Mouse (Mus musculus): ENCODE data around the gene Armc6.

Armc6 gene

DNA sequence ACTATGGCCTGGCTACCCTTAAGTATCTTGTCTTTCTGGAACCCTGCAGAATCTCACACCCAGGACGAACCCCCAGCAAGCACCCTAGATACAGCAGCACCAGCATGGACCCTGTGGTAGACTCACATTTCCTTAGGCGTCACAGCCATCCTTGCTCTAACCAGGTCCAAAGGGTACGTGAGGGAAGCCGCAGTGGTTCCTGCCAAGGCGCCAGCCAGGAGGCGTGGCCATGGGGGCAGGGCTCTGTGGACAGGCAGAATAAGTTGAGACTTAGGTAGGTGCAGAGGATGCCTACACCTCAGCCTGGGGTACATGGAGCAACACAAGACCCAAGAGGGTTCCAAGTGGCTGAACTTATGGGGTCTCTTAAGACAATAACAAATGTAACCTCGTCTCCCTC lies 45.6 kb downstream of the Armc6 start:
- DNase-seq: peak; percentile 94

DNA sequence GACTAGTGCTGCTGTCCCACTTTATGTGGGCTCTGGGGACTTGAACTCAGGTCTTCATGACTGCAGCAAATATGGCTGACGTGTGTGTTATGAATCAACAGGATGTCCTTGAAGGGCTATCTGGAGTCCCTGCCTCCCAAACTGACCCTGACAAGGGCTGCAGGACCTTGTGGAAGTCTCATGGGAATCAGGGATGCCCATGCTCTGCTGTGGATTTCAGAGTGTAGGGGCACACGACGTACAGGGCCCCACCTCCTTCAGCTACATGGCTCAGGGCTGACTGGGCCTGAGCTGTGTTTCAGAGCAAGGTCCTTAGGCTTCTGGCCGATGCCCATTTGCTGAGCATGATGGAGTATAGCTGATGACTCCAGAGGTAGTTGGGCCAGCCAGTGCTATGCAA lies 51.1 kb downstream of the Armc6 start:
- no peak for DNase-seq

DNA sequence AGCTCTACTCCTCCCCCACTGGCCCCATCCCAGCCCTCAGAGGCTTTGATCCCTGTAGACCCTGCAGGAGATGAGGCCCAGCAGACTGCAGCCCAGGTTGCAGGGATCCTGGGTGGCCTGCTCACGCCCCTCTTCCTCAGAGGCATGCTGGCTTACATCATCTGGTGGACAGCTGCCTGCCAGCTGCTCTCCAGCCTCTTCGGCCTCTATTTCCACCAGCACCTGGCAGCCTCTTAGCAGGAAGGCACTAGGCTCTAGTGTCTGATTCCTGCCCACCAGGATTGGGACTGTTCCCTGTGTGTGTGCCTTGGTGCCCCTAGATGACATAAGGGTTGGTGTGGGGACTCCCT lies 52.4 kb downstream of the Armc6 start:
- no peak for DNase-seq

DNA sequence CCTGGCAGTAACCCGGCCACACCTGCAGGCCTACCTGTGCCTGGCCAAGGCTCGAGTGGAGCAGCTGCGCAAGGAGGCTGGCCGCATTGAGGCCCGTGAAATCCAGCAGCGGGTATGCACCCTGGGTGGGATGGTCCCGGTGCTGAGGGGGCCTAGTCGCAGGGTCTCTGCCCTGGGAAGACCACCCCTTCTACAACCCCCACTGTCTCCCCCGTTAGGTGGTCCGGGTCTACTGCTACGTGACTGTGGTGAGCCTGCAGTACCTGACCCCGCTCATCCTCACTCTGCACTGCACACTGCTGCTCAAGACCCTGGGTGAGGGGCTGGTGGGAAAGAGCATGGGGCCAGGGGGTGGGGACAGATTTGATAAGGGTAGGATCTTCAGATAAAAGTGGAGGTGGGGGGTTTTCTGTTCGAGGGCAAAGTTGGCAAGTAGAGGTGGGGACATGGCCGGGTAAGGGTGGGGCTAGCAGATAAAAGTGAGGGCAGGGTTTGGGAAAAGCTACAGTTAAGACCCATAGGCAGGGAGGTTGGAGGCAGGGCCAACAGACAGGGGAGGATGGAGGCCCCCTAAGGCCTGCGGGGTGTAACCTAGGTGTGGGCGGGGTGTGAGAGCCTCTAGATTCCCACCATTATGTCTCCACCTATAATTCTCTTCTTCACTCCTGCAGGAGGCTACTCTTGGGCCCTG lies 52.9 kb downstream of the Armc6 start:
- no peak for DNase-seq

DNA sequence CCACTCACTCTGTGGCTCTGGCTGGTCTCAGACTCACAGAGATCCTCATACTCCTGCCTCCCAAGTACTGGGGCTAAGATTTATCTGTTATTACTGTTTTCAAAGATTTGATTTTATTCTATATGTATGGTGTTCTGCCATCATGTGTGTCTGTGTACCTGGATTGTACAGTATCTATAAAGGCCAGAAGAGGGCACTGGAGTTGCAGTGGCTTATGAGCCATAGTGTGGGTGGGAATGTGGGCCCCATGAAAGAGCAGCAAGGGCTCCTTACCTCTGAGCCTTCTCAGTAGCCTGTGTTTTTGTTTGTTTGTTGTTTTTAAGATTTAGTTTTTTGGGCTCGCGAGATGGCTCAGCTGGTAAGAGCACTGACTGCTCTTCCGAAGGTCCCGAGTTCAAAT lies 55.2 kb downstream of the Armc6 start:
- no peak for DNase-seq

DNA sequence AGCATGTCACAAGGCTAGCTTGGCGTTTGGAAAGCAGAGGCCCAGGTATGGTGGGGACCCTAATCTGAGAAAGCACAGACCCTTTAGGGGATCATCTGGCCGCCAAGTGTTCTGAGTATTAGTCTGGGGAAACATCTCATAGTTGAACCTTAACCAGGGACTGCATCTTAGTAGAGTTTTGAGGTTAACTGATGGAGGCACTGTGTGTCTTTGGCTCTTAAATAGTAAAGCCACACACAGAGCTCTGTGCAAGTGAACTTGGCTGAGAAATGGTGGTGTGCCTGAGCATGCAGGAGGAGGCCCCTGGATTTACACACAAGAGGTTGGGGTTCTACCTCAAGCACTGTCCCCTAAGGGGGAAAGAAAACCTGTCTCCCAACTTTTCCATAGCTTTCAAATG lies 56.0 kb downstream of the Armc6 start:
- no peak for DNase-seq

DNA sequence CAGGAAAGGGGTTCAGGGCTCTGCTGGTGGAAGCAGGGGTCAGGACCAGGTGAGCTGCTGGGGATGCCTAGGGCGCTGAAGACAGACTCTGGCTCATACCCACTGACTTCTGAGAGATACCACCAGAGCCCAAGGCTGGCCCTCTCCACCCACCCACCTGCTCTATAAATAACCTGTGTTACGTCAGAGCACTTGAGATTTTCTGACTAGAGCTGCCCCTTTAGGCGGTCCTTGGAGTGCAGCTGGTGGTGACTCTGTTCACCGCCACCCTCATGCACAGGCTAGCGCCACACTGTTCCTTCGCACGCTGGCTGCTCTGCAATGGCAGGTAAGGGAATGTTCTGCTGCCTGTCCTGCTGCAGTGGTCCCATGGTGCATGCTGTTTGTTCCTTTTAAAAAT lies 60.2 kb downstream of the Armc6 start:
- no peak for DNase-seq

DNA sequence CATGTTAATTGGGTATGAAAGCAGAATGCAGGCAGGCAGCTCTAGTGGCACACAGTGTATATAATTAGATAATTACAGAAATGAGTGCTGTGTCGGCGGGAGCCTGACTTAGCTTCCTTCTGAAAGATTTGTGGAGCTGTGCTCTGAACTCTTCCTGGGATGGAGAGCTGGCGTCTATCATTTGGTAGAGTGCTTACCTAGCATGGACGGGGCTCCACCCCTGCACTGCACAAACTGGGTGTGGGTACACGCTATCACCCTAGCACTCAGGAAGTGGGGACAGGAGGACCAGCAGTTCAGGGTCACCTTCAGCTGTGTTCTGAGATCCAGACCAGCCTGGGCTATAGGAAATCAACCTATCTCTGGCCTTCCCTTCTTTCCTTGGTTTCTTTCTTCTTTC lies 60.9 kb downstream of the Armc6 start:
- no peak for DNase-seq

DNA sequence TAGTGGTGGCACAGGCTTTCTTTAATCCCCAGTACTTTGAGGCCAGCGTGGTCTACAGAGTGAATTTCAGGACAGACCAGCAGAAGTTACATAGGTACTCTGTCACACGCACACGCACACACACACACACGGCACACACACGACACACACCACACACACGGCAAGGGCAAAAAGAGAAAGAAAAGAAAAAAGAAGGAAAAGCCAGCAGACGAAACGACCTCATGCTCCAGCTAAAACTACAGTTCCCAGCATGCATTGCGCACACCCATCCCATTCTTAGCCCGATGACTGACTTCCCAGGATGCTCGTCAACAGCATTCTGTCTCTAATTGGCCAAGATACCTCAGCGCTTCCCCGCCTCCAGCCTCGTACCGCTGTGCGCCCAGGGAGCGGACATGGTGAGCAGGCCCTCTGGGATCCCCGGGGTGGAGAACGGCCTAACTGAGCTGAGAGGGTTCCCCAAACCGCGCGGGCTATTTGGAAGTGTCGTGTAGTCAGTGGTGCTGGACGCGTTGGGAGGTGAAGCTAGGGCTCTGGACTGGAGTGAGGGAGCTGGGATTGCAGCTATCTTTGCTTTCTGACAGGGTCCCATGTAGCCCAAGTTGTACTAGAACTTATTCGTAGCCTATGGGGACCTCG lies 62.1 kb downstream of the Armc6 start, which contains the start of gene Tmem161a:
TSS of gene Tmem161a (plus strand) at position 314 of the 639 bp plus-strand sequence.
- peak; percentile 95 for DNase-seq

DNA sequence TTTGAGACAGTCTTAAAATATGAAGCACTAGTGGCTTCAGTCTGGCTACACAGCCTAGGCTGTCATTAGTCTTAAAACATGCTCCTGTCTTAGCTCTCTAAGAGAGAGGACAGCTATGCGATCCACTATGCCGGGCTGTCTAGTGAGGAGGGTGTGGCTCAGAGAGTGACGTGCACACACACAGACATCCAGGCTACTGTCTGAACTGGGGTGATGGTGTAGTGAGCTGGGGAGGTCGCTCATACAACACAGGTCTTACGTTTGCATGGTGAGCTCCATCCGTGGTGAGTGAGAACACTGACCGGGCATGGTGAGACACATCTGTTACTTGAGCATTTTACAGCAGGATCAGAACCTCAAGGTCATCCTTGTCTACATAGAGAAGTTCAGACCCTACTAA lies 63.0 kb downstream of the Armc6 start:
- DNase-seq: no peak

DNA sequence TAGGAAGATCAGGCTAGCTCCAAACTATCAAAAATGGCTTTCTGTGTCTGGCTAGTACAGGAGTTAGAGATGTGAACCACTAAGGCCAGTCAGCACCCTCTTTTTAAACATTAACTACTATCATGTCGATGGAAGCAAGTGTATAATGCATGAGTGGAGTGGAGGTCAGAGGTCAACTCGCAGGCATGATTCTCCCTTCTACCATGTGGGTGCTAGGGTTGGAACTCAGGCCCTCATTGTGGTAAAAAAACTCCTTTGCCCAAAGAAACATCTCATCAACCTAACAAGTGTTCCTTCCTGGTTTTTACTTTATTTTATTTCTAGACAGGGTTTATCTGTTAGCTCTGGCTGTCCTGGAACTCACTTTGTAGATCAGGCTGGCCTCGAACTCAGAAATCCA lies 63.5 kb downstream of the Armc6 start:
- peak; percentile 66 for DNase-seq
